Mouse (Mus musculus) erythroblast, embryonic 14.5 days (primary cell): ENCODE data around the gene Ghdc.

ENCODE experiments used
- GATA1 ChIP-seq: IDR thresholded peaks from 2 replicates; pipeline ENCODE4 v1.6.1; 2012; ENCODE audit warnings: low read length, inconsistent platforms, mixed read lengths
- TAL1 ChIP-seq: IDR thresholded peaks from 3 replicates; pipeline ENCODE4 v1.6.1; 2012; ENCODE audit warnings: low read length, inconsistent platforms, mixed read lengths

GRCm38 (mm10) chr11:100718866-100719265 lies 51.9 kb downstream of the Ghdc start:
- TF ChIP-seq GATA1 (no peak), TAL1 (no peak)
